Mouse (Mus musculus) testis, adult 2 months (tissue): ENCODE measurements around the gene Galnt2. TPM values are rescaled to one million over a fixed set of nuclear protein-coding genes. Genes with fewer than 3 reads are reported as not detected.

Experiments used
- H3K27ac ChIP-seq: fragments of 200-500 bp; 2 replicates; pipeline ENCODE4 v1.5.1; 2012; ENCODE audit warnings: low read depth, low read length; ENCODE audit not compliant: control insufficient read depth, insufficient read depth
- H3K27me3 ChIP-seq: fragments of 200-500 bp; 2 replicates; pipeline ENCODE4 v1.6.1; 2012; ENCODE audit warnings: mild to moderate bottlenecking, low read length, moderate library complexity; ENCODE audit not compliant: control insufficient read depth, insufficient read depth
- H3K36me3 ChIP-seq: fragments of 200-500 bp; 2 replicates; pipeline ENCODE4 v1.6.1; 2012; ENCODE audit warnings: mild to moderate bottlenecking, low read length; ENCODE audit not compliant: control insufficient read depth, insufficient read depth
- H3K4me1 ChIP-seq: fragments of 200-500 bp; 2 replicates; pipeline ENCODE4 v1.6.1; 2012; ENCODE audit warnings: low read length; ENCODE audit not compliant: control insufficient read depth, insufficient read depth
- H3K4me3 ChIP-seq: fragments of 200-500 bp; 2 replicates; pipeline ENCODE4 v1.5.1; 2012; ENCODE audit warnings: low read depth, mild to moderate bottlenecking, low read length, moderate library complexity, mixed read lengths; ENCODE audit not compliant: control insufficient read depth
- CTCF ChIP-seq: fragments of 200-500 bp; IDR thresholded peaks from 2 replicates; pipeline ENCODE4 v1.5.1; 2012; ENCODE audit warnings: low read depth, mild to moderate bottlenecking, inconsistent platforms, low read length, moderate library complexity; ENCODE audit not compliant: control insufficient read depth, insufficient read depth, insufficient replicate concordance
- POLR2A ChIP-seq: fragments of 200-500 bp; IDR thresholded peaks from 2 replicates; pipeline ENCODE4 v1.6.1; 2012; ENCODE audit warnings: low read depth, mild to moderate bottlenecking, inconsistent platforms, low read length, moderate library complexity; ENCODE audit not compliant: control insufficient read depth
- polyA plus RNA-seq: library from polyadenylated mRNA; depleted of rRNA; stranded (reverse); fragments of >200 nt; gene quantifications from 2 replicates; pipeline ENCODE4 v1.2.3, GENCODE M21; 2012

Galnt2 gene
- polyA plus RNA-seq, 1 experiment: 0.91 TPM

- Histone ChIP-seq H3K36me3 (no peaks in the 10 kb centered on the region), H3K4me1 (peaks cover 3% of the 10 kb centered on the region), H3K27me3 (no peaks in the 10 kb centered on the region), H3K27ac (no peak overlapping the region), H3K4me3 (no peak overlapping the region)
- no peak for TF ChIP-seq POLR2A
- no peak for TF ChIP-seq CTCF
These were observed 85.4 kb downstream of the Galnt2 start for GRCm38 (mm10) chr8:124316466-124317136.

- Histone ChIP-seq H3K27me3 (no peaks in the 10 kb centered on the region), H3K36me3 (no peaks in the 10 kb centered on the region), H3K27ac (no peak overlapping the region), H3K4me1 (peaks cover 3% of the 10 kb centered on the region), H3K4me3 (no peak overlapping the region)
- no peak for TF ChIP-seq CTCF
- TF ChIP-seq POLR2A: no peak
These were observed 86.0 kb downstream of the Galnt2 start for GRCm38 (mm10) chr8:124317191-124317682.

- Histone ChIP-seq H3K4me1 (peaks cover 3% of the 10 kb centered on the region), H3K4me3 (no peak overlapping the region), H3K27ac (no peak overlapping the region), H3K36me3 (no peaks in the 10 kb centered on the region), H3K27me3 (no peaks in the 10 kb centered on the region)
- TF ChIP-seq POLR2A: no peak
- no peak for TF ChIP-seq CTCF
These were observed 86.6 kb downstream of the Galnt2 start for GRCm38 (mm10) chr8:124317821-124318220.

- H3K4me3 ChIP-seq: no peak overlapping the region
- no peaks in the 10 kb centered on the region for H3K36me3 ChIP-seq
- H3K27me3 ChIP-seq: no peaks in the 10 kb centered on the region
- peaks cover 3% of the 10 kb centered on the region for H3K4me1 ChIP-seq
- TF ChIP-seq CTCF (no peak), POLR2A (no peak)
- no peak overlapping the region for H3K27ac ChIP-seq
These were observed 87.6 kb downstream of the Galnt2 start for GRCm38 (mm10) chr8:124318612-124319315.

- peaks cover 3% of the 10 kb centered on the region for H3K4me1 ChIP-seq
- no peak for TF ChIP-seq POLR2A
- TF ChIP-seq CTCF: no peak
- no peaks in the 10 kb centered on the region for H3K36me3 ChIP-seq
- H3K27me3 ChIP-seq: no peaks in the 10 kb centered on the region
- no peak overlapping the region for H3K27ac ChIP-seq
- no peak overlapping the region for H3K4me3 ChIP-seq
These were observed 88.1 kb downstream of the Galnt2 start for GRCm38 (mm10) chr8:124319316-124319652.

- Histone ChIP-seq H3K27ac (no peak overlapping the region), H3K27me3 (no peaks in the 10 kb centered on the region), H3K4me3 (no peak overlapping the region), H3K4me1 (peaks cover 3% of the 10 kb centered on the region), H3K36me3 (no peaks in the 10 kb centered on the region)
- no peak for TF ChIP-seq POLR2A
- no peak for TF ChIP-seq CTCF
These were observed 90.1 kb downstream of the Galnt2 start for GRCm38 (mm10) chr8:124321227-124321840.

GRCm38 (mm10) chr8:124323356-124323755, 92.2 kb downstream of the Galnt2 start:
- Histone ChIP-seq H3K4me1 (peaks cover 3% of the 10 kb centered on the region), H3K27me3 (no peaks in the 10 kb centered on the region), H3K36me3 (no peaks in the 10 kb centered on the region), H3K27ac (no peak overlapping the region), H3K4me3 (no peak overlapping the region)
- TF ChIP-seq CTCF (no peak), POLR2A (no peak)
